Mouse (Mus musculus): ENCODE measurements around the gene Fbn1. TPM values are rescaled to one million over a fixed set of nuclear protein-coding genes. Genes with fewer than 3 reads are reported as not detected.

The Fbn1 gene
- 2.7 and 3.5 TPM in 2 replicates for polyA plus RNA-seq (2011; ENCODE audit: insufficient read depth, insufficient read length, low replicate concordance, missing spikeins)

DNA sequence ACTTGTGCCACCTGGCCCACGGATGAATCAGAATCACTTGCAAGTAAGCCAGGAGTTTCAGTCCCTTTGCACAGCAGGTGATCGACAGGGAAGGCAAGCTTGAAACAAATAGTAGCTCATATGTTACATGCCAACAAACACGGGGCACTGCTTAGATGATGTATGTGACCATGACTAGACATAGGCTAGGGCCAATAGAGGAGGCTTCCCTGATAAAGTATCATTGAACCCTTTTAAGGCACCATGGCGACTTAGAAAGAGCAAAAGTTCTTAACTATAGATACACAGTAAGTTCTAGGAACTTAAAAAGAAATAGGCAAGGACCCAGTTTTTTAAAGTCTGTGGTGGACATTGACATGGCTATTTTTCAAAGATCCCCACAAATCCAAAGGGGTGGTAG lies at the start of gene Fbn1:
Gene Fbn1, minus strand, starts transcription at position 101 of the 400 bp plus-strand sequence.
- Histone ChIP-seq H3K4me3 (replicated peaks; ENCODE audit: control insufficient read depth, low read depth, low read length) (no peak within 1 kb of the TSS), H3K4me1 (ENCODE audit: control insufficient read depth, insufficient read depth, low read length) (no peaks in the 10 kb centered on the region; the same call in 1 of the 2 replicates), H3K27ac (ENCODE audit: control insufficient read depth, insufficient read depth, low read depth, low read length, poor library complexity) (no peak within 1 kb of the TSS; the same call in 1 of the 2 replicates)
- 79% methylated on average over 4 of the region's 4 CpGs for WGBS
- TF ChIP-seq CTCF (IDR thresholded peaks at IDR 0.05; ENCODE audit: control insufficient read depth, insufficient read depth, low read length): no peak
- no peak for TF ChIP-seq POLR2A (IDR thresholded peaks at IDR 0.05; ENCODE audit: borderline replicate concordance, control insufficient read depth, low read depth, low read length)

DNA sequence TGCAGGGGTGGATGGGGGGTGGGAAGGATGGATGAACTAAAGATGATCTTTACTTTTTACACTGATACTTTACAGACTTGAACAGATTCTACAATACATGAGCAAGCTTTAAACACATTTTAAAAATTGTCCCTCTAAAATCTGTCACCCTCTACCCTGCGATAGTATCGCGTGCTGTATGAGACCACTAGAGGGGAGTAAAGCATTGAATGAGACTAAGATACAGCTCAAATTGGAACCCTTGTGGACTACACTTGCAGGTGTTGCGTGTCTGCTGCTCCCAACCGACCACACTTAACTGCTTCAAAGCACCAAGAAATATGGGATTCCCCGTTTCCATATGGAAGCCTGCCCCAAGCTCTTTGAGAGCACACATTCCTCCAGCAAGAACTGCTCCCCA lies 48.0 kb upstream of the Fbn1 start:
- WGBS: 78% methylated on average over 6 of the region's 6 CpGs

DNA sequence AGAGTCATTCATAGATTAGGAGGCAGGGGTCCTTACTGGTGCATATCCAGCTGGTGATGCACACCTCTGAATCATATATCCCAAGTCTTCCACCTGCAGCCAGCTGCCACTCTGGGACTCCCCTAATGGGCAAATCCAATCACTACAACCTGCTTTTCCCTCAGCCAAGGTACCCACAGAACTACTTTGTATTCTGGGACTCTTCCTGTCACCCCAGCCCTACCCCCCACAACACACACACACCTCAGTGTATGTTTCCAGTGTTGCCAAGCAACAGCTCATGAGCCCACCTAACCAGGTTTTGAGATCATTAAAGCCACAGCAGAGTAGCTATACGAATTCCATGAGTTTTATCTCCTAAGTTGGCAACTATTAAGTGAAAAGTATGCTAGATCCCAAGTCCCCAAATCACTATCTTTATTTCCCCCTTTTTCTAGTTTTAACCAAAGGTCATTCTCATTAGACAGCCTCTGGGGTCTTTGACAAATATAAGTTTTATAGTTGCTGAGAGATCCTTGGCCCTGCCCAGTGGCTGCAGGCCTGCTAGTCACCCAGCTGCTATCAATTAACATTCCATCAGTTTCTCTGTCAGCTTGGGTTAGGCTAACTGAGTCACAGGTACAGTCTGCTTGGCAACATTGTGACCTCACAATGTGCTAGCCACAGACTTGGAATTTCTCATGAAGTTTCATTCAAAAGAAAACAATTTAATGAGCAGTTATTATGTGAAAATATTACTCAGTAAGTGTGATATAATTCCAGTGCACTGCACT lies 41.2 kb upstream of the Fbn1 start:
- no peak overlapping the region for H3K27ac ChIP-seq (ENCODE audit: control insufficient read depth, insufficient read depth, low read depth, low read length, poor library complexity)
- no peaks in the 10 kb centered on the region for H3K4me1 ChIP-seq (ENCODE audit: control insufficient read depth, insufficient read depth, low read length)
- TF ChIP-seq POLR2A (IDR thresholded peaks at IDR 0.05; ENCODE audit: borderline replicate concordance, control insufficient read depth, low read depth, low read length): no peak
- no peak for TF ChIP-seq CTCF (IDR thresholded peaks at IDR 0.05; ENCODE audit: control insufficient read depth, insufficient read depth, low read length)
- 66% methylated on average over 1 of the region's 1 CpGs for WGBS
- H3K4me3 ChIP-seq (replicated peaks; ENCODE audit: control insufficient read depth, low read depth, low read length): no peak overlapping the region

More for the DNA sequence above, 48.0 kb upstream of the Fbn1 start:
- TF ChIP-seq POLR2A (IDR thresholded peaks at IDR 0.05; ENCODE audit: borderline replicate concordance, control insufficient read depth, low read depth, low read length): no peak
- TF ChIP-seq CTCF (IDR thresholded peaks at IDR 0.05; ENCODE audit: control insufficient read depth, insufficient read depth, low read length): no peak
- no peaks in the 10 kb centered on the region for H3K4me1 ChIP-seq (ENCODE audit: control insufficient read depth, insufficient read depth, low read length)
- no peak overlapping the region for H3K27ac ChIP-seq (ENCODE audit: control insufficient read depth, insufficient read depth, low read depth, low read length, poor library complexity)
- no peak overlapping the region for H3K4me3 ChIP-seq (replicated peaks; ENCODE audit: control insufficient read depth, low read depth, low read length)

DNA sequence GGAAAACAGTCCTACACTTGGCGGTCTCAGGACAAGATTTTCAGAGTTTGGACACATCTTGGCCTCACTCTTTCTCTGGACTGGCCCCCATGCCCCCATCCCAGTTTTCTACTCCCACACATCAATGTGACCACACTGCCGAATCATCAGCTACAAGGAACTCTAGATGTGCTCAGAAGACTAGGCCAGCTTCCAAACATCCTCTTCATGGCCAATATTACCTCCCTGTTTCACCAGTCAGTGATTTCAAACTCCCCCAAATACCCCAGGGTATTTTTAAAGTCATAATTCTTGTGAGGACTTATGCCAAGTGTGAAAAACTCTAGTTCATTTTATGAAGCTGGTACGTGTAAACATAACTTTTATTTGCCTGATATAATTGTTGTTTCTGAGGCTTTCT lies 37.2 kb upstream of the Fbn1 start:
- WGBS: 67% methylated on average over 3 of the region's 3 CpGs
- no peak for TF ChIP-seq CTCF (IDR thresholded peaks at IDR 0.05; ENCODE audit: control insufficient read depth, insufficient read depth, low read length)
- no peak for TF ChIP-seq POLR2A (IDR thresholded peaks at IDR 0.05; ENCODE audit: borderline replicate concordance, control insufficient read depth, low read depth, low read length)

DNA sequence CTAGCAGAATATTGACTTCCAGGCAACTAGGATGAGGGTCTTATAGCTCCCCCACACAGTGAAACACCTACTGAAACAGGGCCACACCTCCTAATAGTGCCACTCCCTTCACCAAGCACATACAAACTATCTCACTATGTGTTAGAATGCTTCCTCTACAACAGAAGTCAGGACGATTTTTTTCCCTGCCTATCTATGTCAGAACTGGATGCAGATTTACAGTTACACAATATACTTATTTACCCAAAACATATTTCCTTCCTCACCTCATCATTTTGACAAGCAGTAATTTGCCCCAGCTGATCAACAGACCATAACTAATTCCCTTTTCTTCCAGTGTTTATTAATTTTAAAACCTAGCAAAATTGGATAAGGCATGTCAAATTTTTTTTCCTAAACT lies 35.9 kb upstream of the Fbn1 start:
- Histone ChIP-seq H3K4me1 (ENCODE audit: control insufficient read depth, insufficient read depth, low read length) (no peaks in the 10 kb centered on the region), H3K27ac (ENCODE audit: control insufficient read depth, insufficient read depth, low read depth, low read length, poor library complexity) (no peak overlapping the region), H3K4me3 (replicated peaks; ENCODE audit: control insufficient read depth, low read depth, low read length) (no peak overlapping the region)
- 11% methylated on average over 1 of the region's 1 CpGs for WGBS
- TF ChIP-seq CTCF (IDR thresholded peaks at IDR 0.05; ENCODE audit: control insufficient read depth, insufficient read depth, low read length) (no peak), POLR2A (IDR thresholded peaks at IDR 0.05; ENCODE audit: borderline replicate concordance, control insufficient read depth, low read depth, low read length) (no peak)

More for the DNA sequence above, 37.2 kb upstream of the Fbn1 start:
- no peak overlapping the region for H3K4me3 ChIP-seq (replicated peaks; ENCODE audit: control insufficient read depth, low read depth, low read length)
- H3K4me1 ChIP-seq (ENCODE audit: control insufficient read depth, insufficient read depth, low read length): no peaks in the 10 kb centered on the region
- no peak overlapping the region for H3K27ac ChIP-seq (ENCODE audit: control insufficient read depth, insufficient read depth, low read depth, low read length, poor library complexity)

DNA sequence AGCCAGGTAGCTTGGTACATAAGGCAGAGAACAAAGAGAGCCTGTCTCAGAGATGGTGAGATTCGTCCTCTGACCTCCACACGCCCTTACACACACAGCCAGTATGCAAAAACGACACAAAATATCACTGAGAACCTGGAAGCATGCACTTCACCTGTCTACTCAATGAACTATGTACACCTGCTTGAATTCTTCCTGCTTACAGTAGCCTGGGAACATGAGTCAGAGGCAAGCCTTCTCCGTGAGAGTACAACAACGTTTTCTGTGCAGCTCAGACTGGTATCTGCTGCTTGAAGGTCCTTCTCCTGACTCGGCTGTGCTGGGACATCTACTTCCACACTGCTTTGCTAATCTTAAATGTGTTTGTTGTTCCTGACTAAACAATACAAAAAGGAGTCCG lies 33.7 kb upstream of the Fbn1 start:
- Histone ChIP-seq H3K27ac (ENCODE audit: control insufficient read depth, insufficient read depth, low read depth, low read length, poor library complexity) (no peak overlapping the region), H3K4me3 (replicated peaks; ENCODE audit: control insufficient read depth, low read depth, low read length) (no peak overlapping the region), H3K4me1 (ENCODE audit: control insufficient read depth, insufficient read depth, low read length) (no peaks in the 10 kb centered on the region)
- TF ChIP-seq POLR2A (IDR thresholded peaks at IDR 0.05; ENCODE audit: borderline replicate concordance, control insufficient read depth, low read depth, low read length) (no peak), CTCF (IDR thresholded peaks at IDR 0.05; ENCODE audit: control insufficient read depth, insufficient read depth, low read length) (no peak)
- WGBS: 73% methylated on average over 7 of the region's 7 CpGs

DNA sequence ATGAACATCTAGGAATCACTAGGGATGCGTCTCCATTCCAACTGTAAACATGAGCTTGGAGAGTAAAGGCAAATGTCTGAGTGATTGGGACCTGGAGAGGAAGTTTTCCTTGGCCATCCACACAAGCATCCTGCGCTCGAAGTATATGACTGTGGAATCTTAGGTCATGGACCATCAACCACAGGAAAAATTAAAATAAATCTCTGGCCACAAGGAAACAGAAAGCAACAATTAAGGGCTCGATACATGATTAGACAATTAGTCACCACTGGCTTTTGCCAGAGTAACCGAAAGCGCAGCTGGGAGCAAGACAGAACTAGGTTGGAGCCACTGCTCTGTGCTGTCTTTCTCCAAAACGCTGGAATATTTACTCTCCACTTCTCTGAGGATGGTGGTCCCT lies 32.8 kb upstream of the Fbn1 start:
- no peaks in the 10 kb centered on the region for H3K4me1 ChIP-seq (ENCODE audit: control insufficient read depth, insufficient read depth, low read length)
- WGBS: 82% methylated on average over 7 of the region's 7 CpGs

DNA sequence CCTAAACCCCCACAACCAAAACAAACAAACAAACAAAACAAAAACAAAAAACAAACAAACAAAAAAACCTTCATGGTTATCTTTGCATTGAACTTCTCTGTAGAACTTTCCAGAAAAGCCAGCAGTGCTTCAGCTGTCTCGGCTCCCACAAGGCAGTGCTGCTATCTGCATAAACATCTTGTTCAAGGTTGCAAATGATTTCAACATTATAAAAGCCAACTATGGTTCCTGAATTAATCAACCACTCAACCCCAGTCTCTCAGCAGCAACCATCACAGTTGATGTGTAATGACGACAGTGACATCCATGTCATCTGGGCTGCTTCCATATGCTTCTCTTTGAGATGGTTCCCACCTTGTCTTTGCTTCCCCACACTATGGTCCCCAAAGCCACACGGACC lies 31.8 kb upstream of the Fbn1 start:
- no peak overlapping the region for H3K4me3 ChIP-seq (replicated peaks; ENCODE audit: control insufficient read depth, low read depth, low read length)
- TF ChIP-seq POLR2A (IDR thresholded peaks at IDR 0.05; ENCODE audit: borderline replicate concordance, control insufficient read depth, low read depth, low read length) (no peak), CTCF (IDR thresholded peaks at IDR 0.05; ENCODE audit: control insufficient read depth, insufficient read depth, low read length) (no peak)
- no peak overlapping the region for H3K27ac ChIP-seq (ENCODE audit: control insufficient read depth, insufficient read depth, low read depth, low read length, poor library complexity)
- WGBS: 61% methylated on average over 3 of the region's 3 CpGs
- H3K4me1 ChIP-seq (ENCODE audit: control insufficient read depth, insufficient read depth, low read length): no peaks in the 10 kb centered on the region

More for the DNA sequence above, 32.8 kb upstream of the Fbn1 start:
- TF ChIP-seq CTCF (IDR thresholded peaks at IDR 0.05; ENCODE audit: control insufficient read depth, insufficient read depth, low read length) (no peak), POLR2A (IDR thresholded peaks at IDR 0.05; ENCODE audit: borderline replicate concordance, control insufficient read depth, low read depth, low read length) (no peak)
- H3K4me3 ChIP-seq (replicated peaks; ENCODE audit: control insufficient read depth, low read depth, low read length): no peak overlapping the region
- H3K27ac ChIP-seq (ENCODE audit: control insufficient read depth, insufficient read depth, low read depth, low read length, poor library complexity): no peak overlapping the region
